Mouse (Mus musculus) kidney, adult 9 months (tissue): Measurements from ENCODE around the gene Prss46.

ENCODE experiments used
- DNase-seq: peaks from one replicate; pipeline ENCODE4 v3.0.0; 2022

Prss46 gene

GRCm38 (mm10) chr9:110901204-110901603 is 56.9 kb downstream of the Prss46 start:
- DNase-seq: no peak

- no peak for DNase-seq
Measured at GRCm38 (mm10) chr9:110902271-110902670, 58.0 kb downstream of the Prss46 start.
